Mouse (Mus musculus) forebrain, embryonic 16.5 days (tissue): ENCODE measurements around the gene Rabl2. TPM values are rescaled to one million over a fixed set of nuclear protein-coding genes. Genes with fewer than 3 reads are reported as not detected.
A peak's percentile ranks its signal among the peaks of the same experiment; 100 is the strongest.

Experiments
- ATAC-seq: fragments of 200-750 bp; cut with Nextera tagmentation; 2 replicates; pipeline ENCODE4 v1.8.0; 2017; ENCODE audit warnings: mild to moderate bottlenecking, moderate library complexity
- H3K27ac ChIP-seq: fragments of 300-500 bp; sonication (generic); 2 replicates; pipeline ENCODE4 v1.5.1; 2014; ENCODE audit warnings: low read length, control low read depth
- H3K27me3 ChIP-seq: fragments of 300-500 bp; sonication (generic); replicated peaks from 2 replicates; pipeline ENCODE4 v1.6.1; 2014; ENCODE audit warnings: low read length; ENCODE audit not compliant: control insufficient read depth, insufficient read depth
- H3K36me3 ChIP-seq: fragments of 300-500 bp; sonication (generic); 2 replicates; pipeline ENCODE4 v1.6.1; 2014; ENCODE audit not compliant: control insufficient read depth, insufficient read depth
- H3K4me1 ChIP-seq: fragments of 300-500 bp; sonication (generic); replicated peaks from 2 replicates; pipeline ENCODE4 v1.6.1; 2014; ENCODE audit warnings: low read length; ENCODE audit not compliant: control insufficient read depth, insufficient read depth
- H3K4me2 ChIP-seq: fragments of 300-500 bp; sonication (generic); 2 replicates; pipeline ENCODE4 v1.6.1; 2014; ENCODE audit warnings: mild to moderate bottlenecking, low read length, control low read depth
- H3K4me3 ChIP-seq: fragments of 300-500 bp; sonication (generic); replicated peaks from 2 replicates; pipeline ENCODE4 v1.5.1; 2014; ENCODE audit warnings: mild to moderate bottlenecking, low read length, control low read depth
- H3K9ac ChIP-seq: fragments of 300-500 bp; sonication (generic); replicated peaks from 2 replicates; pipeline ENCODE4 v1.6.1; 2014; ENCODE audit warnings: low read depth, low read length, control low read depth
- H3K9me3 ChIP-seq: fragments of 300-500 bp; sonication (generic); 2 replicates; pipeline ENCODE4 v1.6.1; 2016; ENCODE audit warnings: low read length; ENCODE audit not compliant: control insufficient read depth
- WGBS: fragments of 180-500 bp; shearing (Covaris S2); extraction: QIAGEN DNeasy Blood & Tissue Kit; methylation state at CpG from one replicate; pipeline ENCODE4 v1.1.7; 2014; 5-methylcytosine and 5-hydroxymethylcytosine counted together
- polyA plus RNA-seq: library from polyadenylated mRNA; unstranded; fragments of >200 nt; fragmentation: Nextera tagmentation; extraction: Ambion mirVana; gene quantifications from 2 replicates; pipeline ENCODE4 v1.2.1, GENCODE M21; 2015

Gene Rabl2
- polyA plus RNA-seq, 1 experiment from 2014 or later = 64.4 TPM

DNA sequence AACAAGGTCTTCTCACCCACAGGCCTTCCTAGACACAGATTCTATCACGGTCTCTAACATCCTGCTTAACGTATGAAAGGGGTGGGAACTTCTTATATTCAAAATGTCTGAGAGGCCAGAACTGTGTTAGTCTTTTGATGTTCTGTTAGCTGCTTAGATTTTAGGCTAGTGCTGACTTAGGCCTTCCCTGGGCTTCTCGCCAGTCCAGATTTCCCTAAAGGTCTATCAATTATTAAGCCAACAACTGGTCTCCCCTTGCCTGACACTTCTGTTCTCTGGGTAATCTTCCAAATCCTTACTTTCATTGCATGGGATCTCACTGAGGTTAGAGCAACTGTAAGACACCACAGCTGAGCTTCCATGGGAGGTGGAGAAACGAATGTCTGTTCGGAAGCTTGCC, 2.6 kb downstream of the Rabl2 start:
- 88% methylated on average over 5 of the region's 5 CpGs for WGBS
- Histone ChIP-seq H3K36me3 (no peaks in the 10 kb centered on the region), H3K9me3 (no peaks in the 10 kb centered on the region), H3K27ac (no peak overlapping the region), H3K9ac (no peak overlapping the region), H3K4me3 (no peak overlapping the region), H3K4me2 (no peak overlapping the region), H3K4me1 (peaks cover 17% of the 10 kb centered on the region), H3K27me3 (no peaks in the 10 kb centered on the region)
- ATAC-seq = no peak

- H3K4me2 ChIP-seq = no peak overlapping the region
- H3K9me3 ChIP-seq = no peaks in the 10 kb centered on the region
- H3K36me3 ChIP-seq = peaks cover 5% of the 10 kb centered on the region; the same call in 1 of the 2 replicates
- no peak overlapping the region for H3K27ac ChIP-seq
- ATAC-seq = no peak
- no peak overlapping the region for H3K9ac ChIP-seq
- WGBS = 90% methylated on average over 11 of the region's 11 CpGs
- H3K4me3 ChIP-seq = no peak overlapping the region
- peaks cover 8% of the 10 kb centered on the region for H3K4me1 ChIP-seq
- no peaks in the 10 kb centered on the region for H3K27me3 ChIP-seq
Measured at GRCm38 (mm10) chr15:89585631-89586030, 6.1 kb downstream of the Rabl2 start.

- no peak for ATAC-seq
- Histone ChIP-seq H3K27ac (no peak overlapping the region), H3K27me3 (no peaks in the 10 kb centered on the region), H3K4me1 (peaks cover 3% of the 10 kb centered on the region; the same call in 1 of the 2 replicates), H3K4me2 (no peak overlapping the region), H3K4me3 (no peak overlapping the region), H3K9me3 (no peaks in the 10 kb centered on the region), H3K36me3 (peaks cover 5% of the 10 kb centered on the region; the same call in 1 of the 2 replicates), H3K9ac (no peak overlapping the region)
- 92% methylated on average over 5 of the region's 5 CpGs for WGBS
Measured at GRCm38 (mm10) chr15:89585101-89585500, 6.6 kb downstream of the Rabl2 start.

- Histone ChIP-seq H3K36me3 (peaks cover 5% of the 10 kb centered on the region; the same call in 1 of the 2 replicates), H3K4me1 (no peaks in the 10 kb centered on the region), H3K27ac (no peak overlapping the region), H3K27me3 (no peaks in the 10 kb centered on the region), H3K9me3 (no peaks in the 10 kb centered on the region), H3K4me3 (no peak overlapping the region), H3K9ac (no peak overlapping the region), H3K4me2 (no peak overlapping the region)
- ATAC-seq = no peak
- 86% methylated on average over 7 of the region's 7 CpGs for WGBS
Measured at GRCm38 (mm10) chr15:89582494-89582893, 9.2 kb downstream of the Rabl2 start.

DNA sequence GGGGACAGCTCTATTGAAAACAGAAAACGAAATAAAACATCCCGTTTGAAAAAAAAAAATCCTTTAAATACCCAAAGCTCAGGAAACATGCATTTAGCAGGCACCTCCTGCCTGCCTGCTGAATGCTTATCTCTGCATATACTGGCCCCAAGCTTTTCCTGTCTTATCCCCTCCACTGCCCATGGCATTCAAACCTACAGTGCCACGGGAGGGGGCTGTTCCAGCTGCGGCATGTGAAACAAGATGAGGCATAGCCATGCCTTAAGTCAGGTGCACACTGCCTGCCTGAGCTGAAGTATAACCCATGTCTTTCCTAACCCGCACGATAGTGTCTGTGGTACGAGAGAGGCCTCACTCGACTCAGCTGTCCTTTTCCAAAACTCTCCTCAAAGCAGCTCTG, 19.6 kb downstream of the Rabl2 start:
- H3K4me3 ChIP-seq = no peak overlapping the region
- H3K4me1 ChIP-seq = no peaks in the 10 kb centered on the region
- H3K4me2 ChIP-seq = no peak overlapping the region
- H3K9me3 ChIP-seq = no peaks in the 10 kb centered on the region
- 76% methylated on average over 8 of the region's 8 CpGs for WGBS
- no peak for ATAC-seq
- H3K9ac ChIP-seq = no peak overlapping the region
- no peaks in the 10 kb centered on the region for H3K27me3 ChIP-seq
- no peaks in the 10 kb centered on the region for H3K36me3 ChIP-seq
- no peak overlapping the region for H3K27ac ChIP-seq

GRCm38 (mm10) chr15:89568114-89568513, 23.6 kb downstream of the Rabl2 start, which contains the start of gene Acr:
Acr (plus strand) TSS chr15:89568326.
- H3K9ac ChIP-seq = no peak within 1 kb of the TSS
- no peaks in the 10 kb centered on the region for H3K36me3 ChIP-seq
- no peak within 1 kb of the TSS for H3K4me3 ChIP-seq
- H3K27ac ChIP-seq = no peak within 1 kb of the TSS
- no peak within 1 kb of the TSS for H3K4me2 ChIP-seq
- no peaks in the 10 kb centered on the region for H3K4me1 ChIP-seq
- WGBS = 92% methylated on average over 6 of the region's 6 CpGs
- ATAC-seq = no peak
- no peaks in the 10 kb centered on the region for H3K9me3 ChIP-seq
- no peaks in the 10 kb centered on the region for H3K27me3 ChIP-seq

DNA sequence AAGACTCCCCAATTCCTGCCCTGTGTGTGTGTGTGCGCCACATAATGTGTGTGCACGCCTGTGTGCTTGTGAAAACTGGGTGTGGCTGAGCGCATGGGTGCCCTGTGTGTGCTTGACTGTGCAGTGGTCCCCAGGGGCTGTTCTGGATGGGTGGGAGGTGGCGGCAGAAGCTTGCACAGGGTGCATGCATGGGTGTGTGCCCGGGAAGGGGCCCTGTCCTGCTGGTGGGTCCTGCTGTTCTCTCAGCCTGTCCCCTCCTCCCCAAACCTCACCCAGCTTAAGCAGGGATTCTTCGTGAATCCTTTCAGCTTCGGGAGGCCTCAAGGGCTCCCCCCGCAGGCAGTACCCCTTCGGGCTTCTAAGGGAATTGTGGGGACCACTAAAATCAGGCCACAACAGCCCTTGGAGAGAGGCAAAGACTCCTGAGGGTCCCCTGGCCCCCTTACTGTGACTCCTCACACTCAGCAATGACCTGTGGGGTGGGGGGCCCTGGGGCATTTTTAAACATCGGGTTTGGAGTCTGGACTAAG, 32.5 kb downstream of the Rabl2 start:
- H3K36me3 ChIP-seq = no peaks in the 10 kb centered on the region
- peaks cover 30% of the 10 kb centered on the region for H3K27me3 ChIP-seq
- no peak overlapping the region for H3K4me2 ChIP-seq
- no peaks in the 10 kb centered on the region for H3K9me3 ChIP-seq
- ATAC-seq = peak; percentile 17; the same call in 1 of the 2 replicates
- no peak overlapping the region for H3K9ac ChIP-seq
- peaks cover 16% of the 10 kb centered on the region for H3K4me1 ChIP-seq
- WGBS = 35% methylated on average over 10 of the region's 10 CpGs
- no peak overlapping the region for H3K27ac ChIP-seq
- no peak overlapping the region for H3K4me3 ChIP-seq

DNA sequence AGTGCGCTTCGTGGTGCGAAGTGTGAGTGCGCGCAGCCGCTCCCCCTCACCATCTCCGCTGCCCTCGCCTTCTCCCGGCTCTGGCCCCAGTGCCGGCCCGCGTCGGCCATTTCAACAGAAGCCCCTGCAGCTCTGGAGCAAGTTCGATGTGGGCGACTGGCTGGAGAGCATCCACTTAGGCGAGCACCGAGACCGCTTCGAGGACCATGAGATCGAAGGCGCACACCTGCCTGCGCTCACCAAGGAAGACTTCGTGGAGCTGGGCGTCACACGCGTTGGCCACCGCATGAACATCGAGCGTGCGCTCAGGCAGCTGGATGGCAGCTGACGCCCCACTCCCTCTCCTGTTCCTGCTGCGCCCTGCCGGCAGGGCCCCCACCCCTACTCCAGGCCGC, 33.7 kb downstream of the Rabl2 start:
- H3K9ac ChIP-seq = no peak overlapping the region
- 7% methylated on average over 34 of the region's 34 CpGs for WGBS
- H3K27me3 ChIP-seq = peaks cover 30% of the 10 kb centered on the region
- peaks cover 16% of the 10 kb centered on the region for H3K4me1 ChIP-seq
- no peak overlapping the region for H3K4me2 ChIP-seq
- H3K27ac ChIP-seq = no peak overlapping the region
- H3K4me3 ChIP-seq = no peak overlapping the region; the same call in 1 of the 2 replicates
- H3K9me3 ChIP-seq = no peaks in the 10 kb centered on the region
- ATAC-seq = no peak
- H3K36me3 ChIP-seq = no peaks in the 10 kb centered on the region

- H3K36me3 ChIP-seq = no peaks in the 10 kb centered on the region
- H3K9ac ChIP-seq = no peak overlapping the region
- peaks cover 16% of the 10 kb centered on the region for H3K4me1 ChIP-seq
- H3K9me3 ChIP-seq = no peaks in the 10 kb centered on the region
- WGBS = 11% methylated on average over 40 of the region's 40 CpGs
- peaks cover 30% of the 10 kb centered on the region for H3K27me3 ChIP-seq
- no peak overlapping the region for H3K27ac ChIP-seq
- ATAC-seq = no peak; the same call in 1 of the 2 replicates
- peak overlapping the region; percentile 15; the same call in 1 of the 2 replicates for H3K4me3 ChIP-seq
- peak overlapping the region; percentile 37 for H3K4me2 ChIP-seq
Measured at GRCm38 (mm10) chr15:89557179-89557995, 34.3 kb downstream of the Rabl2 start.
